ENCODE assay signal across 9 mouse cellular contexts in the genomic region with DNA sequence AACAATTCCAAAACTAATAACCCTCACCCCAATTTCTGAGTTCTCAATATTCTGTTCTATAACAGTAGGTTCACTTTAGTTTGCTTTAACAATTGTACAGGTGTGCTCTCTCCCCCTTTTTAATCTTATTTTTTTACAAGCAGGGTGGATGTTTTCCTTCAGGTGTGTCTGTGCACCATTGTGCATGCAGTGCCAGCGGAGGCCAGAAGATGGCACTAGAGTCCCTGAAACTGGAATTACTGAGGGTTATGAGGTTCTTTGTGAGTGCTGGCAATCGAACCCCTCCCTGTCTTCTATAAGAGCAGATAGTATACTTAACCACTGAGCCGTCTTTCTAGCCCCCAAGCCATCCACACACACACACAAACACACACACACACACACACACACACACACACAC.
DNase-seq lines count a peak whose midpoint lies in the region; ATAC-seq and TF ChIP-seq lines count a peak whose summit lies in the region.
"Had no signal": no experiment of that assay in that cellular context is flagged by ENCODE, and none has a peak within 500 bp of the region (broad histone marks: within the 10 kb centered on the region; RNA-seq: fewer than 3 reads in every experiment).

No protein-coding gene starts in this region.

- H3K4me1 ChIP-seq in liver, embryonic 11.5 days (replicated peaks; ENCODE audit: control insufficient read depth, insufficient read depth, low read length), result peaks cover 5% of the 10 kb centered on the region
- peaks cover 12% of the 10 kb centered on the region for H3K4me1 ChIP-seq in forebrain, embryonic 12.5 days

- no peak for ATAC-seq in liver, embryonic 11.5 days (replicated peaks; ENCODE audit: low FRiP score)
- ATAC-seq in Patski, result no peak
- ATAC-seq in forebrain, embryonic 12.5 days (ENCODE audit: low FRiP score), result no peak
- ATAC-seq: forebrain, embryonic 14.5 days had no signal

- POLR2A ChIA-PET in Patski (lab: Charles Lee), result no interaction called here

- no peak overlapping the region for H3K27ac ChIP-seq in liver, embryonic 11.5 days (ENCODE audit: low read depth, low read length)
- no peak overlapping the region for H3K27ac ChIP-seq in forebrain, embryonic 12.5 days

- DNase-seq in adrenal gland, postnatal 14 days, result peak; percentile 14
- DNase-seq in adrenal gland, postnatal 25 days, result no peak
- DNase-seq in liver (peak; percentile 43), Patski (ENCODE audit: low read depth, low spot score) (no peak)
- DNase-seq in liver, embryonic 11.5 days (ENCODE audit: low spot score), result no peak
- DNase-seq in naive thymus-derived CD4-positive, alpha-beta T cell, adult 2 months (ENCODE audit: low read depth), result peak; percentile 70
- DNase-seq in frontal cortex, postnatal 25 days (ENCODE audit: low spot score in 2 of 2), result no peak

- no peak overlapping the region for H3K4me3 ChIP-seq in liver, embryonic 11.5 days (ENCODE audit: low read depth, low read length)
- no peak overlapping the region for H3K4me3 ChIP-seq in forebrain, embryonic 12.5 days (replicated peaks)

- in situ Hi-C loops in Patski (cut with MboI; ENCODE audit: low pct_unique_long_range_greater_than_20kb), result no loop called here

- 93% methylated on average over 3 of the region's 3 CpGs for WGBS in liver, embryonic 11.5 days
- WGBS in forebrain, embryonic 12.5 days, result 90% methylated on average over 3 of the region's 3 CpGs

- H3K36me3 ChIP-seq in liver, embryonic 11.5 days (ENCODE audit: control insufficient read depth, insufficient read depth, low read length), result peaks cover 6% of the 10 kb centered on the region; the same call in 1 of the 2 replicates
- peaks cover 10% of the 10 kb centered on the region for H3K36me3 ChIP-seq in forebrain, embryonic 12.5 days (replicated peaks)

- H3K27me3 ChIP-seq in liver, embryonic 11.5 days (replicated peaks; ENCODE audit: control insufficient read depth, insufficient read depth, low read length), result no peaks in the 10 kb centered on the region
- no peaks in the 10 kb centered on the region for H3K27me3 ChIP-seq in Patski
- H3K27me3 ChIP-seq in forebrain, embryonic 12.5 days, result no peaks in the 10 kb centered on the region

- no peak overlapping the region for H3K4me2 ChIP-seq in liver, embryonic 11.5 days
- no peak overlapping the region for H3K4me2 ChIP-seq in forebrain, embryonic 12.5 days

- CTCF ChIA-PET in Patski (lab: Charles Lee), result interaction anchor here (0.8 to 0.9 kb wide), 2 partner anchors 23 to 32 kb away, joined by 3 read pairs; no protein-coding TSS in a partner anchor

- TF ChIP-seq CTCF in Patski (IDR thresholded peaks at IDR 0.05), result peak; percentile 64

- H3K9me3 ChIP-seq in liver, embryonic 11.5 days (ENCODE audit: control insufficient read depth, low read length), result no peaks in the 10 kb centered on the region
- H3K9me3 ChIP-seq in forebrain, embryonic 12.5 days, result no peaks in the 10 kb centered on the region

- H3K9ac ChIP-seq in liver, embryonic 11.5 days (ENCODE audit: low read depth, low read length), result no peak overlapping the region
- H3K9ac ChIP-seq in forebrain, embryonic 12.5 days, result no peak overlapping the region

Comparison
In these comparisons a context has a peak if more than half of its experiments do, and no peak if none do; other contexts are left out.
1. DNase-seq: peak in adrenal gland, postnatal 14 days (single experiment), liver (single experiment) and naive thymus-derived CD4-positive, alpha-beta T cell, adult 2 months (single experiment); none in adrenal gland, postnatal 25 days (single experiment), liver, embryonic 11.5 days (single experiment), Patski (single experiment) and frontal cortex, postnatal 25 days (0 of 2).